Mouse (Mus musculus): ENCODE measurements around the gene Lrwd1. TPM values are rescaled to one million over a fixed set of nuclear protein-coding genes. Genes with fewer than 3 reads are reported as not detected.

The Lrwd1 gene
- total and polyA plus RNA-seq, 3 experiments = 52.2 to 62.1 (median 54.3) TPM

GRCm38 (mm10) chr5:136116784-136117112, 19.1 kb downstream of the Lrwd1 start:
- Histone ChIP-seq H3K4me2 (ENCODE audit: insufficient read depth, low read depth, poor library complexity, severe bottlenecking) (peak overlapping the region; percentile 75), H3K9ac (ENCODE audit: insufficient read depth, low read depth) (peak overlapping the region; percentile 50), H3K27me3 (replicated peaks) (peaks cover 1% of the 10 kb centered on the region), H3K27ac (ENCODE audit: insufficient read depth, low read depth) (no peak overlapping the region), H3K4me1 (ENCODE audit: control insufficient read depth in 1 of 2, insufficient read depth in 2 of 2) (peaks cover 10 to 28% of the 10 kb centered on the region in 2 experiments; a peak in 3 of 4 replicates), H3K36me3 (replicated peaks in 1 of 2; ENCODE audit: control insufficient read depth in 1 of 2, insufficient read depth in 1 of 2, low read length in 1 of 2) (peaks cover 18 to 41% of the 10 kb centered on the region in 2 experiments), H3K4me3 (replicated peaks in 1 of 3; ENCODE audit: low read depth in 2 of 3, low read length in 2 of 3, poor library complexity in 1 of 3) (peak overlapping the region; percentile 73 to 93 (median 89)), H3K79me2 (replicated peaks; ENCODE audit: control insufficient read depth, extremely low read depth, insufficient read depth, poor library complexity, severe bottlenecking) (peaks cover 21% of the 10 kb centered on the region), H3K9me3 (replicated peaks; ENCODE audit: low read length) (no peaks in the 10 kb centered on the region)
- in situ Hi-C loops (cut with MboI; ENCODE audit: low pct_ligation_motif_present, low pct_unique_long_range_greater_than_20kb, low sequenced_read_pairs) = no loop called here
- dilution Hi-C loops (cut with MboI; ENCODE audit: extremely low pct_ligation_motif_present, extremely low pct_unique_long_range_greater_than_20kb, low sequenced_read_pairs) = no loop called here
- DNase-seq (ENCODE audit: extremely low read depth) = no peak
- peak; percentile 12 for TF ChIP-seq MXI1 (IDR thresholded peaks at IDR 0.05; ENCODE audit: low read depth, low read length)
- 0 out of 2 replicates have a peak, but pooled peaks have one; percentile 61 for TF ChIP-seq ZMIZ1 (IDR thresholded peaks at IDR 0.05; ENCODE audit: low read depth, low read length)
- TF ChIP-seq E2F4 (IDR thresholded peaks at IDR 0.05; ENCODE audit: insufficient replicate concordance, low read depth, low read length) = 0 out of 2 replicates have a peak, but pooled peaks have one; percentile 1
- no peak for TF ChIP-seq NELFE (IDR thresholded peaks at IDR 0.05; ENCODE audit: low read depth, low read length)
- no peak for TF ChIP-seq MAZ (IDR thresholded peaks at IDR 0.05; ENCODE audit: low read depth, low read length)
- no peak for TF ChIP-seq JUN (IDR thresholded peaks at IDR 0.05; ENCODE audit: insufficient read depth, low read depth, low read length)
- TF ChIP-seq ELF1 (IDR thresholded peaks at IDR 0.05; ENCODE audit: low read depth, low read length) = no peak

- peaks cover 10 to 28% of the 10 kb centered on the region in 2 experiments; a peak in 3 of 4 replicates for H3K4me1 ChIP-seq (ENCODE audit: control insufficient read depth in 1 of 2, insufficient read depth in 2 of 2)
- peak within 1 kb of the TSS; percentile 73 to 93 (median 89) for H3K4me3 ChIP-seq (replicated peaks in 1 of 3; ENCODE audit: low read depth in 2 of 3, low read length in 2 of 3, poor library complexity in 1 of 3)
- peaks cover 21% of the 10 kb centered on the region for H3K79me2 ChIP-seq (replicated peaks; ENCODE audit: control insufficient read depth, extremely low read depth, insufficient read depth, poor library complexity, severe bottlenecking)
- in situ Hi-C loops (cut with MboI; ENCODE audit: low pct_ligation_motif_present, low pct_unique_long_range_greater_than_20kb, low sequenced_read_pairs) = no loop called here
- peaks cover 1% of the 10 kb centered on the region for H3K27me3 ChIP-seq (replicated peaks)
- no peaks in the 10 kb centered on the region for H3K9me3 ChIP-seq (replicated peaks; ENCODE audit: low read length)
- peak within 1 kb of the TSS; percentile 75 for H3K4me2 ChIP-seq (ENCODE audit: insufficient read depth, low read depth, poor library complexity, severe bottlenecking)
- peak within 1 kb of the TSS; percentile 61 for H3K9ac ChIP-seq (ENCODE audit: insufficient read depth, low read depth)
- H3K27ac ChIP-seq (ENCODE audit: insufficient read depth, low read depth) = no peak within 1 kb of the TSS
- dilution Hi-C loops (cut with MboI; ENCODE audit: extremely low pct_ligation_motif_present, extremely low pct_unique_long_range_greater_than_20kb, low sequenced_read_pairs) = no loop called here
- TF ChIP-seq TBP (conservative IDR thresholded peaks at IDR 0.05; ENCODE audit: low read depth, low read length) = peak; percentile 73; the same call in 1 of the 2 replicates
- TF ChIP-seq MAZ (IDR thresholded peaks at IDR 0.05; ENCODE audit: low read depth, low read length) = no peak
- TF ChIP-seq E2F4 (IDR thresholded peaks at IDR 0.05; ENCODE audit: insufficient replicate concordance, low read depth, low read length) = peak; percentile 57; the same call in 1 of the 2 replicates
- peak; percentile 81 for TF ChIP-seq MXI1 (IDR thresholded peaks at IDR 0.05; ENCODE audit: low read depth, low read length)
- peak; percentile 98 for TF ChIP-seq GABPA (IDR thresholded peaks at IDR 0.05; ENCODE audit: insufficient replicate concordance, low read depth, low read length)
- TF ChIP-seq KAT2A (IDR thresholded peaks at IDR 0.05; ENCODE audit: insufficient replicate concordance, low read length) = peak; percentile 77; the same call in 1 of the 2 replicates
- peak; percentile 97 for TF ChIP-seq NELFE (IDR thresholded peaks at IDR 0.05; ENCODE audit: low read depth, low read length)
- peak; percentile 48; the same call in 1 of the 2 replicates for TF ChIP-seq MYC (IDR thresholded peaks at IDR 0.05; ENCODE audit: low read depth, low read length)
- peak; percentile 87 for TF ChIP-seq MEF2A (IDR thresholded peaks at IDR 0.05; ENCODE audit: borderline replicate concordance, low read depth, low read length)
- TF ChIP-seq MAX (IDR thresholded peaks at IDR 0.05; ENCODE audit: low read length) = peak; percentile 79; the same call in 1 of the 2 replicates
- TF ChIP-seq JUND (conservative IDR thresholded peaks at IDR 0.05; ENCODE audit: low read depth, low read length) = no peak
- peak; percentile 24; the same call in 1 of the 2 replicates for TF ChIP-seq POLR2AphosphoS2 (IDR thresholded peaks at IDR 0.05; ENCODE audit: low read depth, low read length)
- TF ChIP-seq POLR2A (IDR thresholded peaks at IDR 0.05; ENCODE audit: low read depth, low read length) = peak; percentile 95
- no peak for TF ChIP-seq ZKSCAN1 (IDR thresholded peaks at IDR 0.05; ENCODE audit: borderline replicate concordance, low read depth, low read length)
- TF ChIP-seq UBTF (IDR thresholded peaks at IDR 0.05; ENCODE audit: low read depth, low read length) = no peak
- TF ChIP-seq CTCF (conservative IDR thresholded peaks at IDR 0.05 in 1 of 2, IDR thresholded peaks at IDR 0.05 in 1 of 2; ENCODE audit: low read depth in 2 of 2, low read length in 2 of 2) = peak; percentile 61 to 95; a peak in 3 of 4 replicates
- peak; percentile 92 for TF ChIP-seq TCF12 (IDR thresholded peaks at IDR 0.05; ENCODE audit: low read depth, low read length)
- TF ChIP-seq NRF1 (IDR thresholded peaks at IDR 0.05; ENCODE audit: low read depth, low read length) = peak; percentile 100
- peak; percentile 92 for TF ChIP-seq SIN3A (IDR thresholded peaks at IDR 0.05; ENCODE audit: low read length)
- TF ChIP-seq HCFC1 (IDR thresholded peaks at IDR 0.05; ENCODE audit: low read depth, low read length) = peak; percentile 94
- no peak for TF ChIP-seq MAFK (IDR thresholded peaks at IDR 0.05; ENCODE audit: insufficient replicate concordance, low read length)
- peak; percentile 97 for TF ChIP-seq ELF1 (IDR thresholded peaks at IDR 0.05; ENCODE audit: low read depth, low read length)
- peaks cover 13 to 35% of the 10 kb centered on the region in 2 experiments for H3K36me3 ChIP-seq (replicated peaks in 1 of 2; ENCODE audit: control insufficient read depth in 1 of 2, insufficient read depth in 1 of 2, low read length in 1 of 2)
- peak; percentile 98 for DNase-seq (ENCODE audit: extremely low read depth)
Observed at GRCm38 (mm10) chr5:136115891-136116783, 19.7 kb downstream of the Lrwd1 start, which contains the start of gene Polr2j. Gene Polr2j (plus strand): TSS chr5:136116631.
